Mouse (Mus musculus) thymus, postnatal 10 days (tissue): ENCODE results near the gene Pcnp.

Source experiments
- DNase-seq, 2 experiments: peaks; one replicate each; pipeline ENCODE4 v3.0.0; 2021; ENCODE audit warnings: low spot score in 2 of 2

Gene Pcnp

GRCm38 (mm10) chr16:56036501-56036900 lies 7.0 kb upstream of the Pcnp start:
- DNase-seq = no peak

DNA sequence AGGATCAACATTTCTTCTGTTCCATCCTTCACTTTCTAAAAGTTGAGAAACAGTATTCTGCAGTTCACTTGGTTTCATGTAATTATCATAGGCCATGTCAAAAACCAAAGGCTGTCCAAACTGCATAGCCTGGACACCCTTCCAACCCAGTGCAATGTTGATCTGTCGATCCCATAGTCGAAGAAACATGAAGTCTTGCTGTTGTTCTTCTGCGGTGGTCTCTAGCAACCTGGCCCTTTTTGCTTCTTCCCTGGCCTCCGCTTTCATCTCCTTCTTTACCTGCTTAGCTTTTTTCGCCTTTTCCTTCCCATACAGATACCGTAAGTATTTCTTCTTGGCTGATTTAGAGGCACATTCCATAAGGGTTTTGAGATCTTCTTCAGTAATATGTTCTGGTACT lies 5.0 kb upstream of the Pcnp start:
- no peak for DNase-seq

DNA sequence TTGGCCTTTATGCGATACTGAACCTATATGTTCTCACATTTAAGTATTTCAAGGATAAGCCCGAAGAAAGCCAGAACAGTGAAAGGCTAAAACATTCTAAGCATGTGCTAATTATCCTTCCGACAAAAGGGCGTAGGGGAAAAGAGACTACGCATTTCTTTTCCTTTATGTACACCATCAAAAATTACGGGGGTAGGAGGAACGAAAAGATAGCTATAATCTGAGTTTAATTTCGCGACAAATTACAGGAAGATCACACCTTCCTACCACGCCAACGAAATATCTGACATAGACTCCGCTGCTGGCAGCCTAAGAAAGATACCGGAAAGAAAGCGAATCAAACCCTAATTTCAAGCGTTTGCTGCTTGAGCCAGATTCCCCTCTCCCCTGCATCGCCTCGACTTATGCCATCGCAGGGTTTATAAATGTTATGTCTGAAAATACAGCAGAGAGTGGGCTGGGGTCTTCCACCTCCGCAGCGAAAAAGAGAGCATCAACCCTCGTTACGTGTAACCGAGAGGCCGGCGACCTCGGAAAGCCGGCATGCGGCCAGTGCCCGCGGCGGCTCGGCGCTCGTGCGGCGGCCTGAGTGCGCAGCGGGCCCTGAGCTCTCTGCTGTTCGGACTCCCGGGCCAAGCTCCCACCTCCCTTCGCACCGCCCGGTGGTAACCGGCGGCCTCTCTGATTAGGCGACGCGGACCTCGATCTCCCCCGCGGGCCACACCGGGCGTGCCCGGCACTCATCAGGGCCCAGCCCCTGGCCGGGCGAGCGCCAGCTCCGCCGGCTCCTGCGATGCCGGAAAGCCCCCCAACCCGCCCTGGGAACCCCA lies 602 bp downstream of the Pcnp start:
- DNase-seq = peak in 1 of 2 experiments; percentile 13

DNA sequence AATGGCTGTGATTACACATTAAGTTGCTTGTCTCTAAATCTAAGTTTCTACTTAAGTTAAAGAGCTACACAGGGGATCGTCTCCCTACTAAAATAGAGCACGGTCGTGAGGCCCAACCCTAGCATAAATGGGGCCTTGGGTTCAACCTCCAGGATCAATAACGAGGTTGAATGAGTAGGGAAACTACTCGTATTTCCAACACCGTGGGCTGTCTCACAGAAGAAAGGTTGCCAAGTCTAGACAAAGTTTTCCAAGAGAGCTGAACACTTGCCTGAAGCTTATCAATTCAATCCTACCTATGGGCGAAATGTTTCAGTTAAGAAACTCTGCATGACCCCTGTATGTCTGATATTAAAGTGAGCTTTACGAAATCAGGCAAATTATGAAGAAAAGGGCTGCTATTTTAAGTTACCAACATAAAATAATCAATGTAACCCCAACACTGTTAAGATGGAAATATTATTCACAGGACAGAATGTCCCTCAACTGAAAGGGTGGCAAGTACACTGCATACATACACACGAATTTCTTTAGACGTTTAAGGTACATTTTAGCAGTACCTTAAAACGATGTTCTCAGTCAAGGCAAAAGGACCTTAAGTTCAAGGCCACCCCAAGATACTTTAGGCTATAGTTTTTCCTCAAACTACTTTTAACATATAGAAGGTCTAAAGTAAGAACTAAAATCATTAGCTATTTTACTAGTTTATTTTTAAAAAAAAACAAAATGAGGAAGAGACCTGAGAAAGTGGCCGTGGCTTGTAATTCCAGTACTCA lies 1.5 kb downstream of the Pcnp start:
- DNase-seq = no peak

- no peak for DNase-seq
Measured at GRCm38 (mm10) chr16:56019660-56020059, 9.9 kb downstream of the Pcnp start.

GRCm38 (mm10) chr16:56014076-56014475 lies 15.5 kb downstream of the Pcnp start:
- DNase-seq = no peak

GRCm38 (mm10) chr16:56012789-56013743 lies 16.5 kb downstream of the Pcnp start:
- no peak for DNase-seq

- no peak for DNase-seq
Measured at GRCm38 (mm10) chr16:56008862-56009261, 20.7 kb downstream of the Pcnp start.

DNA sequence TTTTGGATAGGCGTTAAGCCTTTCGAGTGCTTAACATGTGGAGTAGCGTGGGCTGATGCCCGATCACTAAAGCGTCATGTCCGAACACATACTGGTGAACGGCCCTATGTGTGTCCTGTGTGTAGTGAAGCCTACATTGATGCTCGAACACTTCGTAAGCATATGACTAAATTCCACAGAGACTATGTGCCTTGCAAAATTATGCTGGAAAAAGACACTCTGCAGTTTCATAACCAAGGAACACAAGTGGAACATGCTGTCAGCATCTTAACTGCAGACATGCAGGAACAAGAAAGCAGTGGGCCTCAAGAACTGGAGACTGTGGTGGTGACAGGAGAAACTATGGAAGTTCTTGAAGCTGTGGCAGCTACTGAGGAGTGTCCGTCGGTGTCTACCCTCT lies 22.7 kb downstream of the Pcnp start:
- DNase-seq = no peak

DNA sequence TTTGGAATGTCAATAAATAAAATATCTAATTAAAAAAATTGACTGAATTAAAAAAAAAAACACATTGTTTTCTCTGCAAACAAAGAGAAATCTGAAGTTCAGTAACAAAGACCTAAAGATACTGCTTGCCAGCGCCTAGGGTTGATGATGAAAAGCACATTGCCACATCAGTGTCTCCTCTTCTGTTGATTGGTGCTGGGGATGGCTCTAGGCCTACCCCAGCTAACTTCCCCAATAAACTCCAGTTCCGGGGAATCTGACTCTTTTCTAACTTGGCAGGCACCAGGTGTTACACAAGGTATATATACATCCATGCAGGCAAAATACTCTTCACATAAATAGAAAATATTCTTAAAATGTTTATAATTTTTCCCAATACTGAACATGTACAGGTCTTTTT lies 35.3 kb downstream of the Pcnp start:
- DNase-seq = no peak

DNA sequence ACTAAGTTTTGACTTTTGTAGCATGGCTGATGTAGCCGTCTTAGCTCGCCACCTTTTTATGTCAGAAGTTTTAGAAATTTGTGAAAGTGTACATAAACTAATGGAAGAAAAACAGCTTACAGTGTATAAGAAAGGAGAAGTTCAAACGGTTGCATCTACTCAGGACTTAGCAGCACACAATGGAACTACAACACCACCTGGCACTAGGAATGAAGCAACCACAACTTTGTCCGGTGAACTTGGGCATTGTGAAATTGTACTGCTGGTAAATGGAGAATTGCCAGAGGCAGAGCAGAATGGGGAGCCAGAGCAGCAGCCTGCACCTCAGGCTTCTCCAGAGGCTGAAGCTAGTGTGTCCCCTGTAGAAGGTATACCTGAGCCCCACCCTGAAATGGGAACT lies 39.2 kb downstream of the Pcnp start:
- no peak for DNase-seq

DNA sequence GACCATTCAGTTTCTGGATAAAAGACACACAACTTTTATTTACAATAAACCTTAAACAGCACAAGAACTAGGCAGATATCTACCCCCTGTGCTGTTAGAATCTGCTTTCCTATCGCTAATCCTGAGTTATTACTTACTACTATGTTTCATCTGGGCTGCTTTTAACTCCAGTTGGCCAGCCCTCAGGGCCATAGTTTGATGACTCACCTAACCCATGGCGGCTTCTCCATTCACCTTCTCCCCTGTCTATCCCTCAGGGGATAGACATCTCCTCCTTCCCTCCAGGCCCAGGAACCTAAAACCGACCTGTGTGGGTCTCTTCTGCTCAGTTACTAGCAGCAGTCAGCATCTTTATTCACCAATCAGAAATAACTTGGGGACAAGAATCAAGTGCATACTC lies 43.5 kb downstream of the Pcnp start:
- no peak for DNase-seq

GRCm38 (mm10) chr16:55974903-55975285 lies 54.6 kb downstream of the Pcnp start:
- DNase-seq = no peak

GRCm38 (mm10) chr16:55974256-55974902 lies 55.2 kb downstream of the Pcnp start:
- peak; percentile 92 for DNase-seq

- peak; percentile 99 to 100 for DNase-seq
Measured at GRCm38 (mm10) chr16:55973431-55974255, 55.9 kb downstream of the Pcnp start, which contains the start of gene Zbtb11. Zbtb11 (plus strand) TSS chr16:55973883.

DNA sequence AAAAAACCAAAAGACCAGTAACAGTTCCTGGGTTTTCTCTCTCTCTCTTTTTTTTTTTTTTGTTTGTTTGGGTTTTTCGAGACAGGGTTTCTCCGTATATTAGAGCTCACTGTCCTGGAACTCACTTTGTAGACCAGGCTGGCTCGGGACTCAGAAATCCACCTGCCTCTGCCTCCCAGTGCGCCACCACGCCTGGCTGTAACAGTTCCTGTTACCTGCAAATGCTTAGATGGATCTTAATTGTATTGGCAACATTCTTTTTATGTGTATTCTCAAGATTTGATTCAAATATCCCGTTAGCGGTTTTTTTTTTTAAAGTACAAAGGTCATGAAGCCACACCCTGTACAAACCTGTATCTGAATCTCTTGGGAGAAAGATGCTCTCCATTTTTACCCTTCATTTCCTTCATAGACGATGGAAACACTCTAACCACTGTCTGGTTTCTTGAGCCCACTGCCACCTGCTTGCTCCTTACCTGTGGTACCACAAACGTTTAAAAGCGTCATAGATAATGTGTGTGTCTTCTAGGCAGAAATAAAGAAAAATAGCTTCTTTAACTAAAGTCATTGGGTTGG lies 56.8 kb downstream of the Pcnp start:
- no peak for DNase-seq

GRCm38 (mm10) chr16:55971735-55972615 lies 57.6 kb downstream of the Pcnp start:
- DNase-seq = no peak

DNA sequence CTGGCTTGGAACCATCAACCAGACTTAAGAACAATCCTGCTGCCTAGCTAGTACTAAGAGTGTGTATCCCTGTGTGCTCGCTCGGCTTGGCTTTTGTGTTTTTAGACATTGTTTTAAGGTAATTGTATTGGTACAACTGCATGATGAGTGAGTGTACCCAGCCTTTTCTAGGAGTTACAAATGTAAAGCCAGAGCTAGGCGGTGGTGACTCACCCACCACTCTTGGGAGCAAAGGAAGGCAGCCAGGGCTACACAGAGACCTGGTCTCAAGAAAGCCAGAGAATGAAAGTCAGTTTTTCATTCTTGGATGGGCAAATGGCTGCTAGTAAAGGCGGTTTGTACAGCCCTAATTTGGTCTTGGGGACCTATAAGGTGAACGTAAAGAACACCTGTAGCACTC lies 59.1 kb downstream of the Pcnp start:
- DNase-seq = no peak

DNA sequence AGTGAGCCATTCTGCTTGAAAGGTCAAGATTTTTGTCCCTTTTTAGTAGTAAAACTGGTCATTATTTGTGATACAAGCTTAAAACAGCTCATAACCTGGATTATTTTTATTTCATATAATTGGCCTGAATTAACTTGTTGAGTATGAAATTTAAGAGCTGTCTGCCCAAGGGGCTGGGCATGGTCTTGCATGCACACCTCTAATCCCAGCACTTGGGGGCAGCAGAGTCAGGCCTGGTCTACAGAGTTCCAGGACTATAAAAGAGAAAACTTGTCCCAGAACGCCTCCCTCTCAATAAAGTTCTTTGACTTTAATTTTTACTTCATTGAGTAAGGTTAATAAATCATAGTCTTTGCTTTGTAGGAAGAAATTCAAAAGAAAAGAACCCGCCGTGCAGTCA lies 60.4 kb downstream of the Pcnp start:
- DNase-seq = peak in 1 of 2 experiments; percentile 32
